Mouse (Mus musculus): ENCODE measurements around the gene Mbd3. TPM values are rescaled to one million over a fixed set of nuclear protein-coding genes. Genes with fewer than 3 reads are reported as not detected.

The Mbd3 gene
- 92.7 to 106 TPM (median 96.9 TPM) in 4 replicates for total RNA-seq (2023; ENCODE audit: inconsistent age)

GRCm38 (mm10) chr10:80399191-80399972 is at the start of gene Mbd3:
Gene Mbd3 (minus strand): TSS chr10:80399550.

GRCm38 (mm10) chr10:80433513-80434232 is 34.3 kb upstream of the Mbd3 start, which contains the start of gene Tcf3:
Gene Tcf3 (minus strand): TSS chr10:80433647.

GRCm38 (mm10) chr10:80406684-80407501 is 7.5 kb upstream of the Mbd3 start, which contains the start of gene Uqcr11:
Gene Uqcr11 (minus strand): TSS chr10:80406830.

GRCm38 (mm10) chr10:80387522-80387959 is 11.8 kb downstream of the Mbd3 start, which contains the start of gene Mex3d:
Gene Mex3d (minus strand): TSS chr10:80387659.

GRCm38 (mm10) chr10:80356001-80356682 is 43.2 kb downstream of the Mbd3 start, which contains the start of gene Plk5:
Gene Plk5 (plus strand): TSS chr10:80356459.

GRCm38 (mm10) chr10:80348244-80348781 is 51.0 kb downstream of the Mbd3 start, which contains the start of gene Adamtsl5:
Gene Adamtsl5 (minus strand): TSS chr10:80348412.

Other genes with a start within 250 kb of the Mbd3 start
- gene Cirbp, start 233.6 kb downstream of the Mbd3 start, total RNA-seq (2023; ENCODE audit: inconsistent age): 183 to 228 TPM (median 208 TPM) in 4 replicates
- 10.6 to 16.3 TPM (median 15.1 TPM) in 4 replicates for gene 1600002K03Rik, start 226.6 kb downstream of the Mbd3 start, total RNA-seq (2023; ENCODE audit: inconsistent age)
- 0.24 to 0.51 TPM in 2 of 4 replicates, not detected in the others for gene Efna2, start 220.1 kb downstream of the Mbd3 start, total RNA-seq (2023; ENCODE audit: inconsistent age)
- 54.4 to 64.3 TPM (median 58.3 TPM) in 4 replicates for gene Mum1, start 173.1 kb downstream of the Mbd3 start, total RNA-seq (2023; ENCODE audit: inconsistent age)
- 92.8 to 97.3 TPM (median 95.1 TPM) in 4 replicates for gene Ndufs7, start 150.4 kb downstream of the Mbd3 start, total RNA-seq (2023; ENCODE audit: inconsistent age)
- 1.1 to 3.1 TPM (median 1.8 TPM) in 4 replicates for gene Gamt, start 138.5 kb downstream of the Mbd3 start, total RNA-seq (2023; ENCODE audit: inconsistent age)
- 136 to 154 TPM (median 146 TPM) in 4 replicates for gene Dazap1, start 138.1 kb downstream of the Mbd3 start, total RNA-seq (2023; ENCODE audit: inconsistent age)
- 2,693 to 2,994 TPM (median 2,870 TPM) in 4 replicates for gene Rps15, start 107.1 kb downstream of the Mbd3 start, total RNA-seq (2023; ENCODE audit: inconsistent age)
- 0.24 to 0.32 TPM (median 0.26 TPM) in 4 replicates for gene Apc2, start 103.6 kb downstream of the Mbd3 start, total RNA-seq (2023; ENCODE audit: inconsistent age)
- 22.2 to 28.8 TPM (median 26.5 TPM) in 4 replicates for gene 2310011J03Rik, start 79.0 kb downstream of the Mbd3 start, total RNA-seq (2023; ENCODE audit: inconsistent age)
- gene Pcsk4, start 70.1 kb downstream of the Mbd3 start, total RNA-seq (2023; ENCODE audit: inconsistent age): 0.57 to 1.9 TPM (median 1.1 TPM) in 4 replicates
- gene Reep6, start 69.6 kb downstream of the Mbd3 start, total RNA-seq (2023; ENCODE audit: inconsistent age): 0.42 TPM in 1 of 4 replicates, not detected in the others
- gene Adamtsl5, start 51.1 kb downstream of the Mbd3 start, total RNA-seq (2023; ENCODE audit: inconsistent age): not detected in 4 replicates
- not detected in 4 replicates for gene Plk5, start 43.1 kb downstream of the Mbd3 start, total RNA-seq (2023; ENCODE audit: inconsistent age)
- gene Mex3d, start 11.9 kb downstream of the Mbd3 start, total RNA-seq (2023; ENCODE audit: inconsistent age): 6.5 to 9.5 TPM (median 8.0 TPM) in 4 replicates
- gene Uqcr11, start 7.3 kb upstream of the Mbd3 start, total RNA-seq (2023; ENCODE audit: inconsistent age): 67.9 to 79.6 TPM (median 73.1 TPM) in 4 replicates
- 176 to 212 TPM (median 193 TPM) in 4 replicates for gene Tcf3, start 34.1 kb upstream of the Mbd3 start, total RNA-seq (2023; ENCODE audit: inconsistent age)
- not detected in 4 replicates for gene Onecut3, start 95.3 kb upstream of the Mbd3 start, total RNA-seq (2023; ENCODE audit: inconsistent age)
- gene Atp8b3, start 139.6 kb upstream of the Mbd3 start, total RNA-seq (2023; ENCODE audit: inconsistent age): 0.18 TPM in 1 of 4 replicates, not detected in the others
- gene Rexo1, start 162.0 kb upstream of the Mbd3 start, total RNA-seq (2023; ENCODE audit: inconsistent age): 113 to 133 TPM (median 119 TPM) in 4 replicates
- 28.7 to 30.4 TPM (median 29.1 TPM) in 4 replicates for gene Klf16, start 177.8 kb upstream of the Mbd3 start, total RNA-seq (2023; ENCODE audit: inconsistent age)
- gene Abhd17a, start 190.8 kb upstream of the Mbd3 start, total RNA-seq (2023; ENCODE audit: inconsistent age): 98.4 to 122 TPM (median 111 TPM) in 4 replicates
- 59.8 to 72.2 TPM (median 66.6 TPM) in 4 replicates for gene Scamp4, start 203.3 kb upstream of the Mbd3 start, total RNA-seq (2023; ENCODE audit: inconsistent age)
- 11.7 to 18.8 TPM (median 16.4 TPM) in 4 replicates for gene Adat3, start 203.3 kb upstream of the Mbd3 start, total RNA-seq (2023; ENCODE audit: inconsistent age)
- 8.0 to 11.8 TPM (median 9.9 TPM) in 4 replicates for gene Gm49322, start 206.5 kb upstream of the Mbd3 start, total RNA-seq (2023; ENCODE audit: inconsistent age)
- 197 to 226 TPM (median 216 TPM) in 4 replicates for gene Csnk1g2, start 223.3 kb upstream of the Mbd3 start, total RNA-seq (2023; ENCODE audit: inconsistent age)